Mouse (Mus musculus) heart, embryonic 12.5 days (tissue): Measurements from ENCODE around the gene Naa16. TPM values are rescaled to one million over a fixed set of nuclear protein-coding genes. Genes with fewer than 3 reads are reported as not detected.
A peak's percentile ranks its signal among the peaks of the same experiment; 100 is the strongest.

Source experiments
- ATAC-seq: fragments of 200-750 bp; cut with Nextera tagmentation; 2 replicates; pipeline ENCODE4 v1.8.0; 2017; ENCODE audit warnings: moderate TSS enrichment, moderate library complexity; ENCODE audit not compliant: insufficient number of reproducible peaks, low FRiP score
- H3K27ac ChIP-seq: fragments of 300-500 bp; sonication (generic); 2 replicates; pipeline ENCODE4 v1.5.1; 2016; ENCODE audit warnings: mild to moderate bottlenecking, moderate library complexity; ENCODE audit not compliant: poor library complexity, severe bottlenecking
- H3K27me3 ChIP-seq: fragments of 300-500 bp; sonication (generic); replicated peaks from 2 replicates; pipeline ENCODE4 v1.6.1; 2016; ENCODE audit warnings: mild to moderate bottlenecking, moderate library complexity
- H3K36me3 ChIP-seq: fragments of 300-500 bp; sonication (generic); 2 replicates; pipeline ENCODE4 v1.6.1; 2016; ENCODE audit warnings: mild to moderate bottlenecking, moderate library complexity
- H3K4me1 ChIP-seq: fragments of 300-500 bp; sonication (generic); replicated peaks from 2 replicates; pipeline ENCODE4 v1.6.1; 2016; ENCODE audit warnings: mild to moderate bottlenecking
- H3K4me2 ChIP-seq: fragments of 300-500 bp; sonication (generic); 2 replicates; pipeline ENCODE4 v1.6.1; 2016; ENCODE audit warnings: mild to moderate bottlenecking, moderate library complexity
- H3K4me3 ChIP-seq: fragments of 300-500 bp; sonication (generic); 2 replicates; pipeline ENCODE4 v1.5.1; 2016; ENCODE audit warnings: mild to moderate bottlenecking
- H3K9ac ChIP-seq: fragments of 300-500 bp; sonication (generic); 2 replicates; pipeline ENCODE4 v1.6.1; 2016; ENCODE audit warnings: mild to moderate bottlenecking, moderate library complexity
- H3K9me3 ChIP-seq: fragments of 300-500 bp; sonication (generic); replicated peaks from 2 replicates; pipeline ENCODE4 v1.6.1; 2016; ENCODE audit warnings: mild to moderate bottlenecking, moderate library complexity
- WGBS: fragments of 180-500 bp; shearing (Covaris S2); methylation state at CpG from one replicate; pipeline ENCODE4 v1.1.7; 2016; 5-methylcytosine and 5-hydroxymethylcytosine counted together
- polyA plus RNA-seq: library from polyadenylated mRNA; unstranded; fragments of >200 nt; fragmentation: Nextera tagmentation; extraction: Ambion mirVana; gene quantifications from 2 replicates; pipeline ENCODE4 v1.2.1, GENCODE M21; 2016

The Naa16 gene
- polyA plus RNA-seq, 1 experiment from 2014 or later = 23.1 TPM

DNA sequence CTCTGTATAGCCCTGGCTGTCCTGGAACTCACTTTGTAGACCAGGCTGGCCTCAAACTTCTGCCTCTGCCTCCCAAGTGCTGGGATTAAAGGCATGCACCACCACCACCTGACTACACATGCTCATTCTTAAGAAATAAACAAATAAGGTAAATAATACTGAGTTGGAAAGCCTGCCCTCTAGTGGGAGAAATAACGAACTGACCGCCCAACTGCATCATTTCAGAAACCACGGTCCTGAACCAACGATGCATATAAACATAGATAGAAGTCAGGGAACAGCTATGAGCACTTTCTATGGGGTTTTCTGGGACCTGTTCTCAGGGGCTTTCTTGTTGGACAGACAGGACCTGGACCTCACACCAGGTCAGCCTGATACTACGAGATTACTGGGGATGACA is 63.5 kb downstream of the Naa16 start:
- Histone ChIP-seq H3K36me3 (peaks cover 4% of the 10 kb centered on the region; the same call in 1 of the 2 replicates), H3K4me3 (no peak overlapping the region), H3K4me2 (no peak overlapping the region), H3K9me3 (no peaks in the 10 kb centered on the region), H3K27me3 (no peaks in the 10 kb centered on the region), H3K27ac (no peak overlapping the region), H3K9ac (no peak overlapping the region), H3K4me1 (peaks cover 16% of the 10 kb centered on the region)
- ATAC-seq = no peak
- WGBS = 27% methylated on average over 5 of the region's 5 CpGs

DNA sequence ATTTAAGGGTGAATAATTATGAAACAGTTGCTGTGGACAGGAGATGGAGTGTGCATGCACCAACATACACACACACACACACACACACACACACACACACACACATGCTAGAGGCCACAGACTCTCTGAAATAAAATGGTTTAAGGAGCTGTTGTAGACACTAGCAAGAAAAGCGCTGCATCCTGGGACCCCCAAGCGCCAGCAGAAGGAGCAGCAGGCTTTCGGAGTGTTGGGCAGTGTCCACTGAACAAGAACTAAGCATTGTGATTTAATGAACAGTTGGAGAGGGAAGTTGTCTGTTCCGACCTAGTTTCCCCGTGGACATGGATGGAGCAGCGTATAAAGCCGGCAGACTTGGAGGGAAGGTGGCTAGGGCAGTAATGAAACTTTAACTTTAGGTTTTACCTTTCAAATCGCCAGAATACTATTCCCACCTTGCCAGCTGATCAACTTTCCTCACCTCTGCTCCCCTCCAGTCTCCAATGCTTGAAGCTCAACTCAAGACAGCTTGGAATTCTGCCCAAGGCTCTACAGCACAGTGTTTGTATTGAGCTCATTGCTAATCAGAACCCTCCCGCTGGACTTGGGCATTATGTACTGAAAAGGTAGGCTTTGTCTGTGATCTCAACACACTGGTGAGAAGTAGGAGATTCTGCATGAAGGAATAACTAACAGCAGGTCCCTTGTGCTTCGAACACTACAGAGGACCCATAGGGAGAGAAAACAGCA is 66.3 kb downstream of the Naa16 start:
- no peak for ATAC-seq
- H3K4me3 ChIP-seq = no peak overlapping the region
- no peak overlapping the region for H3K9ac ChIP-seq
- whole genome bisulfite sequencing = 77% methylated on average over 10 of the region's 10 CpGs
- no peaks in the 10 kb centered on the region for H3K9me3 ChIP-seq
- H3K4me2 ChIP-seq = no peak overlapping the region
- no peaks in the 10 kb centered on the region for H3K27me3 ChIP-seq
- peaks cover 4% of the 10 kb centered on the region; the same call in 1 of the 2 replicates for H3K4me1 ChIP-seq
- H3K36me3 ChIP-seq = peaks cover 4% of the 10 kb centered on the region; the same call in 1 of the 2 replicates
- no peak overlapping the region for H3K27ac ChIP-seq

DNA sequence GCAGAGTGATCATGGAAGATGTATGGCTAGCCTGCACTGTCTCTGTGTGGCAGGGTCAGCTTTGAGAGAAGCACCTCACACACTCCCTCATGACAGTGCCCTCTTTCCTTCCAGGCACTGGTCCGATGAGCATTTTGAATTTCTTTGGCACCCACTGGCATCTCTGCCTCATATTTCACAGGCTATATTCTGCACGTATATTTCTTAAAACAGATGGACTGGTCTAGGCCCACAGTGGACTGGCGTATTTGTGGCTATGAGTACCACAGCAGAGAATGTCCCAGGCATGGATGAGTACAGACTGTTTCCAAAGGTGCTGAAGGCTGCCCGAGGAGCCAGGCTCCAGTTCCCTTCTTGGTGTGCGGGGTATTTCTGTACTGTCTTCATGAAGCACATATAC is 68.7 kb downstream of the Naa16 start:
- Histone ChIP-seq H3K27me3 (no peaks in the 10 kb centered on the region), H3K4me2 (no peak overlapping the region), H3K9ac (no peak overlapping the region), H3K27ac (no peak overlapping the region), H3K4me3 (no peak overlapping the region), H3K4me1 (peaks cover 4% of the 10 kb centered on the region; the same call in 1 of the 2 replicates), H3K9me3 (no peaks in the 10 kb centered on the region), H3K36me3 (no peaks in the 10 kb centered on the region)
- no peak for ATAC-seq
- 82% methylated on average over 5 of the region's 5 CpGs for WGBS

DNA sequence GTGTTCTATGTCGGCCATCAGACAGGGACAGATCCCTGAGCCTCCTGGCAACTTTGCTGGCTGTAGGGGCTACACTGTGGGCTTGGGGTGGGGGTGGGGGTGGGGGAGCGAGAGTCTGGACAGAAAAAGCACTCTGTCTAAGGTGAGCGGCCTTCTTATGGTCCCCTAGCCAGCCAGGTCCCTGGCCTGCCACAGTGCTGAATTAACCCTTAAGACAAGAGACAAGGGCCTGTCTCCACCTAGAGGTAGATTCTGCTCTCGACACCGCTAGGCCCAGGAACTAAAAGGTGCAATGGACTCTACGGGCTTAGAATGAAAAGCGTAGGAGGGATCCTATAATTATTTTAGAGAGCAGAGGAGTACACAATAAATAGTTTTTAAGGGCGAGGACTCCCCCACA is 69.4 kb downstream of the Naa16 start:
- Histone ChIP-seq H3K4me1 (peaks cover 4% of the 10 kb centered on the region; the same call in 1 of the 2 replicates), H3K4me3 (no peak overlapping the region), H3K4me2 (0 out of 2 replicates have a peak overlapping the region, but pooled peaks have one; percentile 11), H3K27ac (no peak overlapping the region), H3K9ac (no peak overlapping the region), H3K27me3 (no peaks in the 10 kb centered on the region), H3K36me3 (no peaks in the 10 kb centered on the region), H3K9me3 (no peaks in the 10 kb centered on the region)
- peak; percentile 42; the same call in 1 of the 2 replicates for ATAC-seq
- WGBS = 25% methylated on average over 8 of the region's 8 CpGs

- H3K36me3 ChIP-seq = no peaks in the 10 kb centered on the region
- ATAC-seq = no peak
- no peak overlapping the region for H3K27ac ChIP-seq
- H3K9me3 ChIP-seq = no peaks in the 10 kb centered on the region
- H3K9ac ChIP-seq = no peak overlapping the region
- H3K4me2 ChIP-seq = no peak overlapping the region
- no peaks in the 10 kb centered on the region for H3K27me3 ChIP-seq
- no peak overlapping the region for H3K4me3 ChIP-seq
- H3K4me1 ChIP-seq = peaks cover 4% of the 10 kb centered on the region; the same call in 1 of the 2 replicates
- 66% methylated on average over 2 of the region's 2 CpGs for WGBS
Observed at GRCm38 (mm10) chr14:79317602-79318001, 73.0 kb downstream of the Naa16 start.

- Histone ChIP-seq H3K4me3 (no peak overlapping the region), H3K4me1 (0 out of 2 replicates have a peak, but pooled peaks cover 4% of the 10 kb centered on the region), H3K27me3 (no peaks in the 10 kb centered on the region), H3K27ac (no peak overlapping the region), H3K9ac (no peak overlapping the region), H3K4me2 (no peak overlapping the region), H3K36me3 (no peaks in the 10 kb centered on the region), H3K9me3 (no peaks in the 10 kb centered on the region)
- 66% methylated on average over 7 of the region's 7 CpGs for WGBS
- ATAC-seq = no peak
Observed at GRCm38 (mm10) chr14:79315877-79316276, 74.7 kb downstream of the Naa16 start.

- Histone ChIP-seq H3K4me3 (no peak overlapping the region), H3K27me3 (no peaks in the 10 kb centered on the region), H3K4me2 (no peak overlapping the region), H3K4me1 (0 out of 2 replicates have a peak, but pooled peaks cover 4% of the 10 kb centered on the region), H3K27ac (no peak overlapping the region), H3K9me3 (no peaks in the 10 kb centered on the region), H3K36me3 (no peaks in the 10 kb centered on the region), H3K9ac (no peak overlapping the region)
- WGBS = 77% methylated on average over 12 of the region's 12 CpGs
- ATAC-seq = no peak
Observed at GRCm38 (mm10) chr14:79314245-79315010, 76.2 kb downstream of the Naa16 start.

- 61% methylated on average over 8 of the region's 8 CpGs for WGBS
- ATAC-seq = no peak
- Histone ChIP-seq H3K4me2 (no peak overlapping the region), H3K9me3 (no peaks in the 10 kb centered on the region), H3K4me1 (0 out of 2 replicates have a peak, but pooled peaks cover 4% of the 10 kb centered on the region), H3K27me3 (no peaks in the 10 kb centered on the region), H3K27ac (no peak overlapping the region), H3K4me3 (no peak overlapping the region), H3K36me3 (no peaks in the 10 kb centered on the region), H3K9ac (no peak overlapping the region)
Observed at GRCm38 (mm10) chr14:79313439-79314175, 77.0 kb downstream of the Naa16 start.

DNA sequence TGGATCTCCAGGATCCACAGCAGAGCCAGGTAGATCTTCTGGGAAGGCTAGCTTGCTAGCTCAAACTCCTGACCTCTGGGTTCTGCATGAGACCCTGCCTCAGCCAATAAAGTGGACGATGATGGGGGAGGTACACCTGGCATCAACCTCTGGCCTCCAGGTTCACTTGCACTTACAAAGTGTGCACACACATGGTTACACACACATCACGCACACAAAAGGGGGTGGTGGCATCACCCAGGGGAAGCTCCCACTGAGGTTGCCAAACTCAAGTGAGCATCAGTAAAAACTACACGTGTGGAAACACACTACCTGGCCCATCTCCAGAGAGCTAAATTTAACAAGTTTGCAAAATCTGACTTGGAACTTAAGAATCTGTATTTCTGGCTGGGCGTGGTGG is 77.9 kb downstream of the Naa16 start:
- Histone ChIP-seq H3K9me3 (no peaks in the 10 kb centered on the region), H3K27me3 (no peaks in the 10 kb centered on the region), H3K27ac (no peak overlapping the region), H3K36me3 (no peaks in the 10 kb centered on the region), H3K9ac (no peak overlapping the region), H3K4me1 (peaks cover 10% of the 10 kb centered on the region), H3K4me3 (no peak overlapping the region), H3K4me2 (no peak overlapping the region)
- no peak for ATAC-seq
- 74% methylated on average over 4 of the region's 4 CpGs for WGBS

DNA sequence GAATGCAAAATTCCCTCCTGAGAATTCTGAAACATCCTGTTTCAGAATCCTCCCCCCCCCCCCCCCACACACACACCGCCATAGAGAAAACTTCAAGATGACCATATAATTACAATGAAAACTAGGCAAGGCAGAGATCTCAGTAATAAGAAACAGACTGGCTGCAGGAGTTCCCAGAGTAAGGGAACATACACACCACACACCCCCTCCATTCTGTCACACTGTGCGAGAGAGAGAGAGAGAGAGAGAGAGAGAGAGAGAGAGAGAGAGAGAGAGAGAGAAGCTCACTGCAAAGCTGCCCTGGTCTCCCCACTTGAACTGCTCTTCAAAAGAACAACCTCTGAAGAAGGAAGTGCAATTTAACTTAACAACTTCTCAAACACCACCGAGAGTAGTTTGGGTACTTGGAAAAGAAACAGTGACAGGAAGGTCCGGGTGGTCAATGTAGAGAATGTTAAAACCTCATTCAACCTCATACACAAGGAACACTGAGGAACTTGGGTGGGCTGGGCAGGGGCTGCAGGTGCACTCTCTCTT is 78.6 kb downstream of the Naa16 start:
- no peaks in the 10 kb centered on the region for H3K9me3 ChIP-seq
- H3K27me3 ChIP-seq = no peaks in the 10 kb centered on the region
- no peak overlapping the region for H3K4me2 ChIP-seq
- WGBS = 45% methylated on average over 4 of the region's 4 CpGs
- H3K36me3 ChIP-seq = no peaks in the 10 kb centered on the region
- no peak for ATAC-seq
- H3K4me3 ChIP-seq = no peak overlapping the region
- peaks cover 10% of the 10 kb centered on the region for H3K4me1 ChIP-seq
- H3K27ac ChIP-seq = no peak overlapping the region
- H3K9ac ChIP-seq = no peak overlapping the region

- no peak for ATAC-seq
- H3K36me3 ChIP-seq = no peaks in the 10 kb centered on the region
- H3K4me3 ChIP-seq = no peak overlapping the region
- peaks cover 10% of the 10 kb centered on the region for H3K4me1 ChIP-seq
- no peak overlapping the region for H3K4me2 ChIP-seq
- H3K27ac ChIP-seq = no peak overlapping the region
- H3K9ac ChIP-seq = no peak overlapping the region
- no peaks in the 10 kb centered on the region for H3K9me3 ChIP-seq
- no peaks in the 10 kb centered on the region for H3K27me3 ChIP-seq
- 45% methylated on average over 4 of the region's 4 CpGs for WGBS
Observed at GRCm38 (mm10) chr14:79309115-79309514, 81.5 kb downstream of the Naa16 start.
